Mouse (Mus musculus): ENCODE results near the gene Arfrp1. TPM values are rescaled to one million over a fixed set of nuclear protein-coding genes. Genes with fewer than 3 reads are reported as not detected.

Gene Arfrp1
- polyA plus RNA-seq, 1 experiment: 48.8 TPM

DNA sequence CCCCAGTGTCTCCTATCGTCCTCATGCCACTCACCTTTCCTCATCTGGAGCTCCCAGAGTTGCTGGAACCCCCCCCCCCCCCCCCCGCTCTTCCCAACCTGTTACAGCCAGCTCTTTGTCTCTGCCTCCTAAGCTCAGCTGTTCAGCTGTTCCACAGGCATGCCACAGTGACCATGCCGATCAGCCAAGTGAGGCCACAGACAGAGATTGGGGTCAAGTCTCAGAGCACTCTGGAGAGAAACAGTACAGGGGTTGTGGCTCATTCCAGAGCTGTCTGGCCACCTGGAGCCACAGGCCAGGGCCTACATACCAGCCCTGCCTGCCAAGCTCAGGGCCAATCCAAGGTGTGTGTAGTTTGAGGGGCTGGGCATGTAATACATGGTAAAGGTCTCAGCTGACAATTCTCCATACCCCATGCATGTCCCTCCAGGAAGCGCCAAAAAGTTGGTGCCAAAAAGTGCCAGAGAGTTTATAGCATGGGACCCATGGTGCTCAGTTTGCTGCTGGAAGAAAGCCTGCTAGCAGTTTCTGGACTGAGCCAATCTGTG lies 21.5 kb upstream of the Arfrp1 start:
- no peak overlapping the region for H3ac ChIP-seq (ENCODE audit: control insufficient read depth, insufficient read length)
- H3K79me2 ChIP-seq (ENCODE audit: control insufficient read depth, insufficient read depth): no peaks in the 10 kb centered on the region
- no peak overlapping the region for H3K4me2 ChIP-seq (ENCODE audit: low read depth)
- TF ChIP-seq MAX (IDR thresholded peaks at IDR 0.05; ENCODE audit: low read depth) (no peak), USF1 (IDR thresholded peaks at IDR 0.05; ENCODE audit: low read depth) (no peak), E2F4 (IDR thresholded peaks at IDR 0.05; ENCODE audit: insufficient read depth) (no peak), POLR2AphosphoS2 (IDR thresholded peaks at IDR 0.05; ENCODE audit: insufficient read length, low read depth) (no peak), MYOD1 (IDR thresholded peaks at IDR 0.05; ENCODE audit: control insufficient read depth in 1 of 3, insufficient read length in 2 of 3, low read depth in 2 of 3) (peak in 2 of 3 experiments; percentile 72 to 77), SRF (IDR thresholded peaks at IDR 0.05; ENCODE audit: control insufficient read depth, insufficient read length, low read depth) (no peak), POLR2A (IDR thresholded peaks at IDR 0.05; ENCODE audit: insufficient read length, low read depth) (no peak), MYOG (IDR thresholded peaks at IDR 0.05; ENCODE audit: control insufficient read depth in 1 of 3, insufficient read depth in 1 of 3, insufficient read length in 2 of 3, low read depth in 2 of 3) (peak in 2 of 3 experiments; percentile 73 to 89), TCF3 (IDR thresholded peaks at IDR 0.05; ENCODE audit: insufficient read length, low read depth) (no peak), REST (IDR thresholded peaks at IDR 0.05; ENCODE audit: insufficient read depth, insufficient read length) (no peak), CEBPB (IDR thresholded peaks at IDR 0.05; ENCODE audit: insufficient read depth, poor library complexity, severe bottlenecking) (no peak), TCF12 (IDR thresholded peaks at IDR 0.05; ENCODE audit: insufficient read depth, poor library complexity, severe bottlenecking) (no peak)
- H3K27me3 ChIP-seq (ENCODE audit: control insufficient read depth, insufficient read depth, insufficient read length): no peaks in the 10 kb centered on the region
- no peak overlapping the region for H3K4me3 ChIP-seq
- H3K36me3 ChIP-seq (ENCODE audit: control insufficient read depth, insufficient read depth): peaks cover 9% of the 10 kb centered on the region

DNA sequence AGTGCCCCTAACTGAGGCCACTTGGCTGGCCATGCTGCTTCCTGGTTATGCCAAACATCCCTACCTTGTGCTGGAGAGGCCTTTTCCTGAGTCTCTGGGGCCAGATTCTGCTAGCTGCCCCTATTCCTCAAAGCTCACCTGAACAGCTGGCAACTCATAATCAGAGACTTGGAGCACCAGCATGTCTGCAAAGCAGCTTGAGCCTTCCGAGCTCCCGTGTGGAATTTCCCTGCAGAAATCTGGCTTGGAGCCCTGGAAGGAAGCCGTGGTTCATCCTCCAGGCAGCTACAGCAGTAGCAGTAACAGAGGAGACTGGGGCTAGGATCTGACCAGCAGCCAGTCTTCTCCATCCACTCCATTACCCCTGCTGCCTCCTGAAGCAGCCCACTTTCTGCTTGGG lies 20.7 kb upstream of the Arfrp1 start:
- Histone ChIP-seq H3ac (ENCODE audit: control insufficient read depth, insufficient read length) (no peak overlapping the region), H3K36me3 (ENCODE audit: control insufficient read depth, insufficient read depth) (peaks cover 9% of the 10 kb centered on the region), H3K4me3 (no peak overlapping the region), H3K79me2 (ENCODE audit: control insufficient read depth, insufficient read depth) (no peaks in the 10 kb centered on the region), H3K27me3 (ENCODE audit: control insufficient read depth, insufficient read depth, insufficient read length) (no peaks in the 10 kb centered on the region), H3K4me2 (ENCODE audit: low read depth) (no peak overlapping the region)
- no peak for TF ChIP-seq USF1 (IDR thresholded peaks at IDR 0.05; ENCODE audit: low read depth)
- no peak for TF ChIP-seq POLR2A (IDR thresholded peaks at IDR 0.05; ENCODE audit: insufficient read length, low read depth)
- TF ChIP-seq SRF (IDR thresholded peaks at IDR 0.05; ENCODE audit: control insufficient read depth, insufficient read length, low read depth): no peak
- no peak for TF ChIP-seq POLR2AphosphoS2 (IDR thresholded peaks at IDR 0.05; ENCODE audit: insufficient read length, low read depth)
- TF ChIP-seq CEBPB (IDR thresholded peaks at IDR 0.05; ENCODE audit: insufficient read depth, poor library complexity, severe bottlenecking): no peak

DNA sequence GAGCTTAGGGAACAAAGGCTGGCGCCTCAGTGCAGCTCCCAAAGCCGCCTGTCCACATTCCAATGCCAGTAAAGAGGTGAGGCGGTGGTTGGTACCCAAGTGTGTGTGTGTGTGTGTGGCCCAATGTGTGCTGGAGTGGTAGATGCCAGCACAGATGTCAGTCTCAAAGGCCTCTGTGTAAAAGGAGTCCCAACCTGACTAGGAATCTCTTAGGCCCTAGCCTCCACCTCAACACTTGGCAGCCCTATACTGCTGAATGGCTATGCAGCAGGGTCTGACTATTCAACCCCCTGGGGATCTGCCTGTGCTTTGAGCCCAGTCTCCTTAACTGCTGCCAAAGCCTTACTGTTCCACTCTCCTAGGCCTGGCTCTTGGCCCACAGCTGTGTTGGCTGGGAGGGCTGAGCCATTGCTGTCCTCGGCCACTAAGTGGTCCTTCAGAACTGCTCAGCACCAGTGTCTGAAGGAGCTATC lies 19.8 kb upstream of the Arfrp1 start:
- peaks cover 9% of the 10 kb centered on the region for H3K36me3 ChIP-seq (ENCODE audit: control insufficient read depth, insufficient read depth)
- H3K27me3 ChIP-seq (ENCODE audit: control insufficient read depth, insufficient read depth, insufficient read length): no peaks in the 10 kb centered on the region
- no peak overlapping the region for H3ac ChIP-seq (ENCODE audit: control insufficient read depth, insufficient read length)
- H3K79me2 ChIP-seq (ENCODE audit: control insufficient read depth, insufficient read depth): no peaks in the 10 kb centered on the region
- H3K4me3 ChIP-seq: no peak overlapping the region
- no peak overlapping the region for H3K4me2 ChIP-seq (ENCODE audit: low read depth)
- TF ChIP-seq TCF3 (IDR thresholded peaks at IDR 0.05; ENCODE audit: insufficient read length, low read depth) (no peak), SRF (IDR thresholded peaks at IDR 0.05; ENCODE audit: control insufficient read depth, insufficient read length, low read depth) (no peak), POLR2A (IDR thresholded peaks at IDR 0.05; ENCODE audit: insufficient read length, low read depth) (no peak), POLR2AphosphoS2 (IDR thresholded peaks at IDR 0.05; ENCODE audit: insufficient read length, low read depth) (no peak), CEBPB (IDR thresholded peaks at IDR 0.05; ENCODE audit: insufficient read depth, poor library complexity, severe bottlenecking) (no peak), MYOD1 (IDR thresholded peaks at IDR 0.05; ENCODE audit: control insufficient read depth in 1 of 3, insufficient read length in 2 of 3, low read depth in 2 of 3) (no peak), E2F4 (IDR thresholded peaks at IDR 0.05; ENCODE audit: insufficient read depth) (no peak), MYOG (IDR thresholded peaks at IDR 0.05; ENCODE audit: control insufficient read depth in 1 of 3, insufficient read depth in 1 of 3, insufficient read length in 2 of 3, low read depth in 2 of 3) (no peak), MAX (IDR thresholded peaks at IDR 0.05; ENCODE audit: low read depth) (no peak), TCF12 (IDR thresholded peaks at IDR 0.05; ENCODE audit: insufficient read depth, poor library complexity, severe bottlenecking) (no peak), REST (IDR thresholded peaks at IDR 0.05; ENCODE audit: insufficient read depth, insufficient read length) (no peak), USF1 (IDR thresholded peaks at IDR 0.05; ENCODE audit: low read depth) (no peak)

DNA sequence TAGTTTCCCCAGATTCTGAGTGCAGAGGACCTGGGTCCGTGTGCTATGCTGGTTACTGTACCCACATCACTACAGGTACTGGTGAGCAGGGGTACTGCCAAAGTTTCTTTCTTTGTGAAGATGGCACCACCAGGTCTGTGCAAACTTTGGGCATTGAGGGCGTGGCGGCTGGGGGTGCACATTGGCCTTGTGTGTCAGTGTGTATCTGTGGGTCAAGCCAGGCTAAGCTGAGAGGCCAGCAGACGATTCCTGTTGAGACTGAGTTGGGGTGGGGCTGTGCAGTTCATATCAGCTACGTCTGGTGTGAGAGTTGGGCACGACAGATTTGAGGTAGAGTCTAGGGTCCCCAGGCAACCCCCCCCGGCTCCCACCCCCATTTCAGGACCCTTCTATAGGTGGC lies 19.3 kb upstream of the Arfrp1 start:
- TF ChIP-seq TCF12 (IDR thresholded peaks at IDR 0.05; ENCODE audit: insufficient read depth, poor library complexity, severe bottlenecking) (no peak), TCF3 (IDR thresholded peaks at IDR 0.05; ENCODE audit: insufficient read length, low read depth) (no peak), CEBPB (IDR thresholded peaks at IDR 0.05; ENCODE audit: insufficient read depth, poor library complexity, severe bottlenecking) (no peak), E2F4 (IDR thresholded peaks at IDR 0.05; ENCODE audit: insufficient read depth) (no peak), MYOD1 (IDR thresholded peaks at IDR 0.05; ENCODE audit: control insufficient read depth in 1 of 3, insufficient read length in 2 of 3, low read depth in 2 of 3) (no peak), POLR2A (IDR thresholded peaks at IDR 0.05; ENCODE audit: insufficient read length, low read depth) (no peak), MYOG (IDR thresholded peaks at IDR 0.05; ENCODE audit: control insufficient read depth in 1 of 3, insufficient read depth in 1 of 3, insufficient read length in 2 of 3, low read depth in 2 of 3) (no peak), SRF (IDR thresholded peaks at IDR 0.05; ENCODE audit: control insufficient read depth, insufficient read length, low read depth) (no peak), REST (IDR thresholded peaks at IDR 0.05; ENCODE audit: insufficient read depth, insufficient read length) (no peak)
- H3K36me3 ChIP-seq (ENCODE audit: control insufficient read depth, insufficient read depth): peaks cover 9% of the 10 kb centered on the region

More for the DNA sequence above, 19.3 kb upstream of the Arfrp1 start:
- no peaks in the 10 kb centered on the region for H3K27me3 ChIP-seq (ENCODE audit: control insufficient read depth, insufficient read depth, insufficient read length)
- no peak overlapping the region for H3ac ChIP-seq (ENCODE audit: control insufficient read depth, insufficient read length)
- no peaks in the 10 kb centered on the region for H3K79me2 ChIP-seq (ENCODE audit: control insufficient read depth, insufficient read depth)
- no peak overlapping the region for H3K4me3 ChIP-seq
- H3K4me2 ChIP-seq (ENCODE audit: low read depth): no peak overlapping the region
